Mouse (Mus musculus): ENCODE measurements around the gene Ifnk. TPM values are rescaled to one million over a fixed set of nuclear protein-coding genes. Genes with fewer than 3 reads are reported as not detected.

Gene Ifnk
- total RNA-seq (2014; fragmentation: Nextera tagmentation) (not detected in 2 replicates), total RNA-seq (2017) (not detected in 2 replicates), polyA plus RNA-seq (2012) (not detected in 2 replicates)

GRCm38 (mm10) chr4:35151756-35152155 lies at the start of gene Ifnk:
TSS of gene Ifnk (plus strand) at chr4:35152056.
- TF ChIP-seq GATA1 (IDR thresholded peaks at IDR 0.05; ENCODE audit: borderline replicate concordance, low read length), result no peak
- TF ChIP-seq GATA2 (IDR thresholded peaks at IDR 0.05; ENCODE audit: borderline replicate concordance, low read depth, low read length), result no peak
- no peak for TF ChIP-seq POLR2AphosphoS5 (IDR thresholded peaks at IDR 0.05; ENCODE audit: insufficient replicate concordance, low read depth, low read length)
- TF ChIP-seq CTCF (IDR thresholded peaks at IDR 0.05; ENCODE audit: low read depth, low read length), result no peak
- no peak for TF ChIP-seq TAL1 (conservative IDR thresholded peaks at IDR 0.05; ENCODE audit: low read depth, low read length)
- no peaks in the 10 kb centered on the region for H3K36me3 ChIP-seq (replicated peaks)
- DNase-seq (ENCODE audit: low spot score) (no peak), ATAC-seq (ENCODE audit: extremely low read depth, insufficient number of reproducible peaks, low FRiP score, poor library complexity, severe bottlenecking) (no peak)
- H3K27me3 ChIP-seq (ENCODE audit: insufficient read depth, low read length), result peaks cover 12% of the 10 kb centered on the region; the same call in 1 of the 2 replicates
- H3K4me3 ChIP-seq (ENCODE audit: low read depth, low read length), result no peak within 1 kb of the TSS
- peaks cover 5% of the 10 kb centered on the region; the same call in 1 of the 2 replicates for H3K4me1 ChIP-seq (ENCODE audit: insufficient read depth, low read depth, low read length)
- no peaks in the 10 kb centered on the region for H3K9me3 ChIP-seq (replicated peaks)

GRCm38 (mm10) chr4:35105115-35105773 lies 46.6 kb upstream of the Ifnk start:
- H3K9me3 ChIP-seq (replicated peaks), result no peaks in the 10 kb centered on the region
- no peak overlapping the region for H3K4me3 ChIP-seq (ENCODE audit: low read depth, low read length)
- no peaks in the 10 kb centered on the region for H3K4me1 ChIP-seq (ENCODE audit: insufficient read depth, low read depth, low read length)
- ATAC-seq (ENCODE audit: extremely low read depth, insufficient number of reproducible peaks, low FRiP score, poor library complexity, severe bottlenecking) (no peak), DNase-seq (ENCODE audit: low spot score) (no peak)
- TF ChIP-seq GATA1 (IDR thresholded peaks at IDR 0.05; ENCODE audit: borderline replicate concordance, low read length) (no peak), CTCF (IDR thresholded peaks at IDR 0.05; ENCODE audit: low read depth, low read length) (no peak), POLR2AphosphoS5 (IDR thresholded peaks at IDR 0.05; ENCODE audit: insufficient replicate concordance, low read depth, low read length) (no peak), TAL1 (conservative IDR thresholded peaks at IDR 0.05; ENCODE audit: low read depth, low read length) (no peak), GATA2 (IDR thresholded peaks at IDR 0.05; ENCODE audit: borderline replicate concordance, low read depth, low read length) (no peak)
- H3K27me3 ChIP-seq (ENCODE audit: insufficient read depth, low read length), result 0 out of 2 replicates have a peak, but pooled peaks cover 3% of the 10 kb centered on the region
- no peaks in the 10 kb centered on the region for H3K36me3 ChIP-seq (replicated peaks)

DNA sequence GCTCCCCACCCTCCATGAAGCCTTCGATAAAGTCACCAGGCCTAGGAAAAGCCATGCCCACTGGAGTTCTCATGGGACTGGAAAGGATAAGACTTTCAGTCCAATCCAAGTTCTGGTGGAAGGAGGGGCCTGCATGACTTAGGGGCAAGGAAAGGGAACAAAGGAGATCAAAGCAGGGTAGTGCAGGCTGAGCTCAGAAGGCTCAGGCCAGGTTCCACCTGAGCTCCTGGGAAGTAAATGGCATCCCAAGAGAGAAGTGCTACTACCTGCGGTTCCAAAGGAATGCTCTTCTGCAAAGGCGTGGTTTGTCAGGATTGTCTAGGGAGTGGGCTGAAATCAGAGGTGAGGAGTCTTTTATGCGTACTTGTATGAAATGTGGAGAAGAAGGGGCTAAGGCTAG lies 39.4 kb upstream of the Ifnk start:
- DNase-seq (ENCODE audit: low spot score), result no peak
- no peak for ATAC-seq (ENCODE audit: extremely low read depth, insufficient number of reproducible peaks, low FRiP score, poor library complexity, severe bottlenecking)
- no peaks in the 10 kb centered on the region for H3K36me3 ChIP-seq (replicated peaks)
- H3K4me1 ChIP-seq (ENCODE audit: insufficient read depth, low read depth, low read length), result no peaks in the 10 kb centered on the region
- no peaks in the 10 kb centered on the region for H3K9me3 ChIP-seq (replicated peaks)
- no peak for TF ChIP-seq GATA2 (IDR thresholded peaks at IDR 0.05; ENCODE audit: borderline replicate concordance, low read depth, low read length)
- no peaks in the 10 kb centered on the region for H3K27me3 ChIP-seq (ENCODE audit: insufficient read depth, low read length)
- no peak overlapping the region for H3K4me3 ChIP-seq (ENCODE audit: low read depth, low read length)

- no peak for ATAC-seq (ENCODE audit: extremely low read depth, insufficient number of reproducible peaks, low FRiP score, poor library complexity, severe bottlenecking)
- Histone ChIP-seq H3K9me3 (replicated peaks) (no peaks in the 10 kb centered on the region), H3K27me3 (ENCODE audit: insufficient read depth, low read length) (no peaks in the 10 kb centered on the region), H3K4me3 (ENCODE audit: low read depth, low read length) (no peak overlapping the region), H3K4me1 (ENCODE audit: insufficient read depth, low read depth, low read length) (no peaks in the 10 kb centered on the region), H3K36me3 (replicated peaks) (no peaks in the 10 kb centered on the region)
- no peak for DNase-seq (ENCODE audit: low spot score)
- no peak for TF ChIP-seq TAL1 (conservative IDR thresholded peaks at IDR 0.05; ENCODE audit: low read depth, low read length)
- no peak for TF ChIP-seq GATA1 (IDR thresholded peaks at IDR 0.05; ENCODE audit: borderline replicate concordance, low read length)
- TF ChIP-seq CTCF (IDR thresholded peaks at IDR 0.05; ENCODE audit: low read depth, low read length), result no peak
- no peak for TF ChIP-seq GATA2 (IDR thresholded peaks at IDR 0.05; ENCODE audit: borderline replicate concordance, low read depth, low read length)
- TF ChIP-seq POLR2AphosphoS5 (IDR thresholded peaks at IDR 0.05; ENCODE audit: insufficient replicate concordance, low read depth, low read length), result no peak
These were observed 38.2 kb upstream of the Ifnk start for GRCm38 (mm10) chr4:35113516-35114248.

DNA sequence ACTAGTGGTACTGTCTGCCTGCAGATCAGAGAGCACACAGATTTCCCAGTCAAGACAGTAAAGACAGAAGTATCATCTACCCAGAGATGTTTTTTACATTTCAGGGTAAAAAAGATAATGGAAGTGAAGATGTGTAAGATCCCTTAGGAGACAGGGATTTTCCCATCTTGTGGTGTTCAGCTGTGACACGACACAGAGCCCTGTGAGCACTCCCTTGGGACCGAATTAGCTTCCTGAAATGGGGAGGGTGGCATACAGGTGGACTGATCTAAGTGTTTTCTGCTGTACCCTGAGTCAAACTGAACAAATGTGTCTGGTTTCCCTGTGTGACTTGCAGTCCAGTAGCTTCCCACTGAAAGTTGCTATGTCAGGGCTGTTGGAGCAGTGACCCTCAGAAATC lies 36.9 kb upstream of the Ifnk start:
- H3K4me1 ChIP-seq (ENCODE audit: insufficient read depth, low read depth, low read length), result no peaks in the 10 kb centered on the region
- H3K9me3 ChIP-seq (replicated peaks), result no peaks in the 10 kb centered on the region
- DNase-seq (ENCODE audit: low spot score) (no peak), ATAC-seq (ENCODE audit: extremely low read depth, insufficient number of reproducible peaks, low FRiP score, poor library complexity, severe bottlenecking) (no peak)
- H3K27me3 ChIP-seq (ENCODE audit: insufficient read depth, low read length), result no peaks in the 10 kb centered on the region
- no peaks in the 10 kb centered on the region for H3K36me3 ChIP-seq (replicated peaks)
- H3K4me3 ChIP-seq (ENCODE audit: low read depth, low read length), result no peak overlapping the region
- TF ChIP-seq CTCF (IDR thresholded peaks at IDR 0.05; ENCODE audit: low read depth, low read length) (no peak), POLR2AphosphoS5 (IDR thresholded peaks at IDR 0.05; ENCODE audit: insufficient replicate concordance, low read depth, low read length) (no peak), TAL1 (conservative IDR thresholded peaks at IDR 0.05; ENCODE audit: low read depth, low read length) (no peak), GATA1 (IDR thresholded peaks at IDR 0.05; ENCODE audit: borderline replicate concordance, low read length) (no peak), GATA2 (IDR thresholded peaks at IDR 0.05; ENCODE audit: borderline replicate concordance, low read depth, low read length) (no peak)

DNA sequence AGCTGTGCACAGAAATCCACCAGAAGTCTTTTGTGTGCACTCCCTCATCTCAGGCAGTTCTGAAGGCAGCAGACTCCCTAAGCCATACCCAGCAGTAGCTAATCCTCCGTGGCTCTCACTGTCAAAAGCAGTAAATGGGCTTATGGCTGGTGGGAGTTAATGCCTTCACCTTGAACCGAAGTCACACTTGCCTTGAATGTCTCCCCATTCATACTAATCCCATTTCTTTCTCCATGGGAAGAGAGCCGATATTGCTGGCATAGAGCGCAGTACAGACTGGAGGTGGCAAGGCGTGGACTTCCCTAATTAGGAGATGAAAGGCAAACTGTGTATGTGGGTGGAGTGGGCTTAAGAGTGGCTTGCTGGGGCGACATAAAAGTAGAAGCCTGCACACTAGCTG lies 35.9 kb upstream of the Ifnk start:
- Histone ChIP-seq H3K9me3 (replicated peaks) (no peaks in the 10 kb centered on the region), H3K36me3 (replicated peaks) (no peaks in the 10 kb centered on the region), H3K4me1 (ENCODE audit: insufficient read depth, low read depth, low read length) (no peaks in the 10 kb centered on the region), H3K27me3 (ENCODE audit: insufficient read depth, low read length) (no peaks in the 10 kb centered on the region), H3K4me3 (ENCODE audit: low read depth, low read length) (no peak overlapping the region)
- DNase-seq (ENCODE audit: low spot score) (no peak), ATAC-seq (ENCODE audit: extremely low read depth, insufficient number of reproducible peaks, low FRiP score, poor library complexity, severe bottlenecking) (no peak)
- TF ChIP-seq POLR2AphosphoS5 (IDR thresholded peaks at IDR 0.05; ENCODE audit: insufficient replicate concordance, low read depth, low read length), result no peak
- TF ChIP-seq GATA1 (IDR thresholded peaks at IDR 0.05; ENCODE audit: borderline replicate concordance, low read length), result no peak
- no peak for TF ChIP-seq GATA2 (IDR thresholded peaks at IDR 0.05; ENCODE audit: borderline replicate concordance, low read depth, low read length)
- TF ChIP-seq CTCF (IDR thresholded peaks at IDR 0.05; ENCODE audit: low read depth, low read length), result no peak
- TF ChIP-seq TAL1 (conservative IDR thresholded peaks at IDR 0.05; ENCODE audit: low read depth, low read length), result no peak
